In the genomic region with DNA sequence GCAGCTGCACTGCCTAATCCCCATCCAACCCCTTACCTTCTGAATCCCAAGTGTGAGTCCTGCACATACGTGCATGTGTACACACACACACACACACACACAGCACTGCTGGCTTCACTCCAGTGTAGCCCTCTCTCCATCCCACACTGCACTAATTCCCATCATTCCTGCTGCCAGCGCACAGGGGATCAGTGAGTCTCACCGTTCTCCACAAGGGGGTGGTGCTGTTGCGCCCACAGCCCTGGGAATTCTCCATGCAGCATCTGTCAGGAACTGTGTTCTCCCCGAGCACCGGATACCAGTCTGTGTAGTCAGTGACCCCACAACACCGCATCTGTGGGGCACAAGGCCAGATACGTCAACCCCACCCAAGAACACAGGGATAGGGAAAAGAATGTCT, we compare ENCODE assay signal across 9 mouse cellular contexts.
DNase-seq lines count a peak whose midpoint lies in the region; TF ChIP-seq lines count a peak whose summit lies in the region.
"Had no signal": no experiment of that assay in that cellular context is flagged by ENCODE, and none has a peak within 500 bp of the region (broad histone marks: within the 10 kb centered on the region; RNA-seq: fewer than 3 reads in every experiment).

No protein-coding gene starts in this region.

- DNase-seq in gastrocnemius, adult 2 months = no peak
- no peak for DNase-seq in gastrocnemius, postnatal 14 days
- DNase-seq in fibroblast of lung, adult 2 months (ENCODE audit: low read depth) = peak; percentile 15
- peak; percentile 69 to 73 for DNase-seq in layer of hippocampus, postnatal 10 days (ENCODE audit: low spot score in 2 of 2)
- peak; percentile 50 to 55 for DNase-seq in right cerebral cortex, postnatal 36 days (ENCODE audit: low spot score in 2 of 2)
- no peak for DNase-seq in adrenal gland, adult 2 months
- DNase-seq in ovary, postnatal 10 days (ENCODE audit: low spot score) = no peak

- H3K9me3 ChIP-seq in ES-Bruce4 (replicated peaks; ENCODE audit: control insufficient read depth, insufficient read depth, low read length, poor library complexity, severe bottlenecking) = no peaks in the 10 kb centered on the region

- no peak overlapping the region for H3K27ac ChIP-seq in gastrocnemius, adult 2 months
- H3K27ac ChIP-seq in ES-Bruce4 (ENCODE audit: insufficient read depth, low read length) = no peak overlapping the region

- intact Hi-C loops in gastrocnemius, adult 2 months (cut with DNase I) = no loop called here
- intact Hi-C loops in gastrocnemius, postnatal 14 days (cut with DNase I; ENCODE audit: low total_unique reads) = no loop called here

- TF ChIP-seq CTCF in gastrocnemius, adult 2 months (IDR thresholded peaks at IDR 0.05) = peak; percentile 31; the same call in 1 of the 2 replicates
- TF ChIP-seq CTCF in ES-Bruce4 (IDR thresholded peaks at IDR 0.05; ENCODE audit: low read depth, low read length) = peak; percentile 60

- H3K36me3 ChIP-seq in ES-Bruce4 (ENCODE audit: control insufficient read depth, insufficient read depth, low read length, poor library complexity, severe bottlenecking) = no peaks in the 10 kb centered on the region

- H3K4me3 ChIP-seq in gastrocnemius, adult 2 months = no peak overlapping the region
- H3K4me3 ChIP-seq in ES-Bruce4 (ENCODE audit: low read depth, low read length) = no peak overlapping the region
- H3K4me3 ChIP-seq: erythroblast, embryonic 14.5 days had no signal

- TF ChIP-seq EP300 in ES-Bruce4 (IDR thresholded peaks at IDR 0.05; ENCODE audit: insufficient read depth, low read depth, low read length) = no peak

- TF ChIP-seq POLR2A in ES-Bruce4 (IDR thresholded peaks at IDR 0.05; ENCODE audit: insufficient read depth, low read length) = no peak

- H3K27me3 ChIP-seq in ES-Bruce4 (ENCODE audit: control insufficient read depth, insufficient read depth, low read length, poor library complexity, severe bottlenecking) = no peaks in the 10 kb centered on the region

- no peak overlapping the region for H3K9ac ChIP-seq in ES-Bruce4 (ENCODE audit: low read depth, poor library complexity, severe bottlenecking)

- H3K4me1 ChIP-seq in ES-Bruce4 (ENCODE audit: control insufficient read depth, insufficient read depth, low read length) = no peaks in the 10 kb centered on the region

Comparison
In these comparisons a context has a peak if more than half of its experiments do, and no peak if none do; other contexts are left out.
1. DNase-seq: peak in fibroblast of lung, adult 2 months (single experiment), layer of hippocampus, postnatal 10 days (2 of 2) and right cerebral cortex, postnatal 36 days (2 of 2); none in gastrocnemius, adult 2 months (single experiment), gastrocnemius, postnatal 14 days (single experiment), adrenal gland, adult 2 months (single experiment) and ovary, postnatal 10 days (single experiment).